Mouse (Mus musculus): ENCODE measurements around the gene Nt5c. TPM values are rescaled to one million over a fixed set of nuclear protein-coding genes. Genes with fewer than 3 reads are reported as not detected.

Nt5c gene
- polyA plus RNA-seq, 1 experiment from 2014 or later = 48.3 TPM

GRCm38 (mm10) chr11:115512004-115512403 is 20.3 kb upstream of the Nt5c start:
- H3K4me3 ChIP-seq (ENCODE audit: low read depth, low read length) = peak overlapping the region; percentile 98
- TF ChIP-seq EP300 (IDR thresholded peaks at IDR 0.05; ENCODE audit: low read depth) = no peak
- TF ChIP-seq CTCF (IDR thresholded peaks at IDR 0.05; ENCODE audit: low read depth) = no peak
- no peaks in the 10 kb centered on the region for H3K9me3 ChIP-seq (ENCODE audit: low read length)
- no peak for DNase-seq
- no peaks in the 10 kb centered on the region for H3K36me3 ChIP-seq (replicated peaks; ENCODE audit: insufficient read depth, low read length)
- ATAC-seq = no peak
- H3K9ac ChIP-seq (replicated peaks) = peak overlapping the region; percentile 98
- H3K27me3 ChIP-seq (ENCODE audit: insufficient read depth, low read length) = no peaks in the 10 kb centered on the region
- H3K27ac ChIP-seq (ENCODE audit: low read depth) = peak overlapping the region; percentile 91
- peak overlapping the region; percentile 95 for H3K4me2 ChIP-seq (ENCODE audit: low read depth, low read length)
- H3K4me1 ChIP-seq (ENCODE audit: insufficient read depth) = peaks cover 58% of the 10 kb centered on the region
- WGBS (ENCODE audit: insufficient replicate concordance) = 50% methylated on average over 3 of the region's 3 CpGs

- peak; percentile 43 for ATAC-seq
Observed at GRCm38 (mm10) chr11:115511121-115511520, 19.5 kb upstream of the Nt5c start.

GRCm38 (mm10) chr11:115510507-115510888 is 18.8 kb upstream of the Nt5c start:
- Histone ChIP-seq H3K4me3 (ENCODE audit: low read depth, low read length) (peak overlapping the region; percentile 26; the same call in 1 of the 2 replicates), H3K9me3 (ENCODE audit: low read length) (no peaks in the 10 kb centered on the region), H3K27me3 (ENCODE audit: insufficient read depth, low read length) (no peaks in the 10 kb centered on the region), H3K36me3 (replicated peaks; ENCODE audit: insufficient read depth, low read length) (no peaks in the 10 kb centered on the region; the same call in 1 of the 2 replicates), H3K4me1 (ENCODE audit: insufficient read depth) (peaks cover 70% of the 10 kb centered on the region), H3K9ac (replicated peaks) (peak overlapping the region; percentile 47), H3K27ac (ENCODE audit: low read depth) (peak overlapping the region; percentile 91), H3K4me2 (ENCODE audit: low read depth, low read length) (peak overlapping the region; percentile 95)
- TF ChIP-seq CTCF (IDR thresholded peaks at IDR 0.05; ENCODE audit: low read depth) (no peak), EP300 (IDR thresholded peaks at IDR 0.05; ENCODE audit: low read depth) (no peak)
- DNase-seq (no peak), ATAC-seq (no peak)
- 36% methylated on average over 5 of the region's 5 CpGs for WGBS (ENCODE audit: insufficient replicate concordance)

More at GRCm38 (mm10) chr11:115511121-115511520, 19.5 kb upstream of the Nt5c start:
- peak overlapping the region; percentile 95 for H3K4me2 ChIP-seq (ENCODE audit: low read depth, low read length)
- TF ChIP-seq EP300 (IDR thresholded peaks at IDR 0.05; ENCODE audit: low read depth) (peak; percentile 32), CTCF (IDR thresholded peaks at IDR 0.05; ENCODE audit: low read depth) (no peak)
- H3K36me3 ChIP-seq (replicated peaks; ENCODE audit: insufficient read depth, low read length) = no peaks in the 10 kb centered on the region; the same call in 1 of the 2 replicates
- peak overlapping the region; percentile 98 for H3K9ac ChIP-seq (replicated peaks)
- no peaks in the 10 kb centered on the region for H3K27me3 ChIP-seq (ENCODE audit: insufficient read depth, low read length)
- H3K9me3 ChIP-seq (ENCODE audit: low read length) = no peaks in the 10 kb centered on the region
- no peak for DNase-seq
- H3K27ac ChIP-seq (ENCODE audit: low read depth) = peak overlapping the region; percentile 91
- H3K4me3 ChIP-seq (ENCODE audit: low read depth, low read length) = peak overlapping the region; percentile 98
- peaks cover 66% of the 10 kb centered on the region for H3K4me1 ChIP-seq (ENCODE audit: insufficient read depth)
- 46% methylated on average over 2 of the region's 2 CpGs for WGBS (ENCODE audit: insufficient replicate concordance)

- DNase-seq (no peak), ATAC-seq (no peak)
- Histone ChIP-seq H3K36me3 (replicated peaks; ENCODE audit: insufficient read depth, low read length) (no peaks in the 10 kb centered on the region; the same call in 1 of the 2 replicates), H3K9ac (replicated peaks) (peak overlapping the region; percentile 47), H3K27ac (ENCODE audit: low read depth) (peak overlapping the region; percentile 91), H3K4me3 (ENCODE audit: low read depth, low read length) (peak overlapping the region; percentile 26; the same call in 1 of the 2 replicates), H3K4me1 (ENCODE audit: insufficient read depth) (peaks cover 70% of the 10 kb centered on the region), H3K9me3 (ENCODE audit: low read length) (no peaks in the 10 kb centered on the region), H3K4me2 (ENCODE audit: low read depth, low read length) (peak overlapping the region; percentile 95), H3K27me3 (ENCODE audit: insufficient read depth, low read length) (no peaks in the 10 kb centered on the region)
- whole genome bisulfite sequencing (ENCODE audit: insufficient replicate concordance) = 36% methylated on average over 6 of the region's 6 CpGs
- TF ChIP-seq EP300 (IDR thresholded peaks at IDR 0.05; ENCODE audit: low read depth) = no peak
- no peak for TF ChIP-seq CTCF (IDR thresholded peaks at IDR 0.05; ENCODE audit: low read depth)
Observed at GRCm38 (mm10) chr11:115509773-115510506, 18.3 kb upstream of the Nt5c start.

- Histone ChIP-seq H3K27me3 (ENCODE audit: insufficient read depth, low read length) (no peaks in the 10 kb centered on the region), H3K27ac (ENCODE audit: low read depth) (peak overlapping the region; percentile 74), H3K4me1 (ENCODE audit: insufficient read depth) (peaks cover 70% of the 10 kb centered on the region), H3K9ac (replicated peaks) (no peak overlapping the region; the same call in 1 of the 2 replicates), H3K4me3 (ENCODE audit: low read depth, low read length) (no peak overlapping the region), H3K9me3 (ENCODE audit: low read length) (no peaks in the 10 kb centered on the region), H3K4me2 (ENCODE audit: low read depth, low read length) (no peak overlapping the region), H3K36me3 (replicated peaks; ENCODE audit: insufficient read depth, low read length) (no peaks in the 10 kb centered on the region; the same call in 1 of the 2 replicates)
- WGBS (ENCODE audit: insufficient replicate concordance) = 50% methylated on average over 2 of the region's 2 CpGs
- TF ChIP-seq CTCF (IDR thresholded peaks at IDR 0.05; ENCODE audit: low read depth) (no peak), EP300 (IDR thresholded peaks at IDR 0.05; ENCODE audit: low read depth) (peak; percentile 17; the same call in 1 of the 2 replicates)
- ATAC-seq (peak; percentile 12; the same call in 1 of the 2 replicates), DNase-seq (no peak)
Observed at GRCm38 (mm10) chr11:115508061-115508460, 16.4 kb upstream of the Nt5c start.

GRCm38 (mm10) chr11:115506586-115506985 is 14.9 kb upstream of the Nt5c start:
- ATAC-seq (peak; percentile 57), DNase-seq (peak; percentile 36)
- TF ChIP-seq EP300 (IDR thresholded peaks at IDR 0.05; ENCODE audit: low read depth) (no peak), CTCF (IDR thresholded peaks at IDR 0.05; ENCODE audit: low read depth) (no peak)
- H3K9ac ChIP-seq (replicated peaks) = 0 out of 2 replicates have a peak overlapping the region, but pooled peaks have one; percentile 11
- no peaks in the 10 kb centered on the region for H3K9me3 ChIP-seq (ENCODE audit: low read length)
- H3K27ac ChIP-seq (ENCODE audit: low read depth) = peak overlapping the region; percentile 74
- H3K4me1 ChIP-seq (ENCODE audit: insufficient read depth) = peaks cover 56% of the 10 kb centered on the region
- no peaks in the 10 kb centered on the region for H3K27me3 ChIP-seq (ENCODE audit: insufficient read depth, low read length)
- peaks cover 11% of the 10 kb centered on the region for H3K36me3 ChIP-seq (replicated peaks; ENCODE audit: insufficient read depth, low read length)
- WGBS (ENCODE audit: insufficient replicate concordance) = 41% methylated on average over 3 of the region's 3 CpGs
- H3K4me3 ChIP-seq (ENCODE audit: low read depth, low read length) = no peak overlapping the region
- peak overlapping the region; percentile 61 for H3K4me2 ChIP-seq (ENCODE audit: low read depth, low read length)

Data from liver, postnatal 0 days (tissue).